Mouse (Mus musculus) lung, adult 2 months (tissue): Measurements from ENCODE around the gene Gpam. TPM values are rescaled to one million over a fixed set of nuclear protein-coding genes. Genes with fewer than 3 reads are reported as not detected.

Experiments
- DNase-seq: peaks from one replicate; pipeline ENCODE4 v3.0.0; 2022
- H3K4me1 ChIP-seq: fragments of 200-500 bp; 2 replicates; pipeline ENCODE4 v1.6.1; 2011; ENCODE audit warnings: low read length; ENCODE audit not compliant: control insufficient read depth, insufficient read depth
- H3K4me3 ChIP-seq: fragments of 200-500 bp; replicated peaks from 2 replicates; pipeline ENCODE3; 2011; ENCODE audit warnings: low read depth, mild to moderate bottlenecking, control low read depth, low read length; ENCODE audit errors: extremely low read depth
- CTCF ChIP-seq: fragments of 200-500 bp; IDR thresholded peaks from 2 replicates; pipeline ENCODE4 v1.5.1; 2011; ENCODE audit warnings: mild to moderate bottlenecking, low read length, control low read depth; ENCODE audit not compliant: insufficient read depth
- POLR2A ChIP-seq: fragments of 200-500 bp; IDR thresholded peaks from 2 replicates; pipeline ENCODE4 v1.6.1; 2011; ENCODE audit warnings: low read depth, mild to moderate bottlenecking, control low read depth, low read length, borderline replicate concordance; ENCODE audit errors: extremely low read depth
- WGBS: fragments of 180-500 bp; shearing (Covaris S2); methylation state at CpG from one replicate; pipeline ENCODE4 v1.1.7; 2018; 5-methylcytosine and 5-hydroxymethylcytosine counted together
- polyA plus RNA-seq: library from polyadenylated mRNA; depleted of rRNA; stranded (reverse); fragments of >200 nt; gene quantifications from 2 replicates; pipeline ENCODE4 v1.2.3, GENCODE M21; 2012

Gene Gpam
- polyA plus RNA-seq, 1 experiment = 70.8 TPM

GRCm38 (mm10) chr19:55073004-55073403 lies 54.0 kb downstream of the Gpam start:
- TF ChIP-seq POLR2A (no peak), CTCF (no peak)
- WGBS = 82% methylated on average over 3 of the region's 3 CpGs
- DNase-seq = no peak
- no peaks in the 10 kb centered on the region for H3K4me1 ChIP-seq
- H3K4me3 ChIP-seq = no peak overlapping the region

- DNase-seq = no peak
- TF ChIP-seq POLR2A (no peak), CTCF (no peak)
- 91% methylated on average over 8 of the region's 8 CpGs for WGBS
- no peaks in the 10 kb centered on the region for H3K4me1 ChIP-seq
- no peak overlapping the region for H3K4me3 ChIP-seq
Measured at GRCm38 (mm10) chr19:55069054-55069453, 58.0 kb downstream of the Gpam start.

DNA sequence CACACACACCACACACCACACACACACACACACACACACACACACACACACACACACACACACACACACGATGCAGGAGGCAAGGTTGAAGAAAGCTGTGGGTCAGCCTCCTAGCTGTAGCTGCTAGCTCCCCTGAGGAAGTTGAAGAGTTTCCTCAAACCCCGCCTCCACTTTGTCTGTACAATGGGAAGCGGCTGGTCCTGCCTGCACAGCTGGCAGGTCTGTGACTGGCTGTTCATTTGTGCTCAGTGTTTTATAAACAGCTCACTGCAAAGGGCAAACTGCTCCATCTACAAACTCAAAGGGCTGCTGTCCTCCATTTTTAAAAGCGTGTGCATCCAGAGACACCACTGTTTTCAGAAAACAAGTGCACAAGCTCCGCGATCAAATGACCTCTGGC lies 63.8 kb downstream of the Gpam start:
- TF ChIP-seq POLR2A (no peak), CTCF (no peak)
- H3K4me3 ChIP-seq = no peak overlapping the region
- WGBS = 12% methylated on average over 6 of the region's 6 CpGs
- DNase-seq = no peak
- H3K4me1 ChIP-seq = peaks cover 10% of the 10 kb centered on the region

- DNase-seq = no peak
- H3K4me1 ChIP-seq = peaks cover 10% of the 10 kb centered on the region
- no peak for TF ChIP-seq CTCF
- TF ChIP-seq POLR2A = no peak
- H3K4me3 ChIP-seq = no peak overlapping the region
- WGBS = 71% methylated on average over 8 of the region's 8 CpGs
Measured at GRCm38 (mm10) chr19:55062501-55062900, 64.5 kb downstream of the Gpam start.

DNA sequence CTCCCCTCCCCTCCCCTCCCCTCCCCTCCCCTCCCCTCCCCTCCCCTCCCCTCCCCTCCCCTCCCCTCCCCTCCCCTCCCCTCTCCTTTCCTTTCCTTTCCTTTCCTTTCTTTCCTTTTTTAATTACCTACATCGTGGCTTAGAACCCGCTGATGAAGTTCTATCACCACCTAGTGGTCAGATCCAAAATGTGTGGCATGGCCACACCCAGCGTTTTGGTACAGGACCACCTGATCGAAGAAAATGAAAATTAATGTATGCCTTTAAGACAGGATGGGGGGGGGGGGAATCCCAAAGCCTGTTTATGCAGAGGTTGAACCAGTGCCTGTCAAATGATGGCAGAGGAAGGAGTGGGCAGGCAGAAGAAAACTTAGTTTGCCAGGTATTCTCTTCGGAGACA lies 65.1 kb downstream of the Gpam start:
- Histone ChIP-seq H3K4me1 (peaks cover 10% of the 10 kb centered on the region), H3K4me3 (no peak overlapping the region)
- 17% methylated on average over 5 of the region's 5 CpGs for WGBS
- DNase-seq = no peak
- peak; percentile 37; the same call in 1 of the 2 replicates for TF ChIP-seq CTCF
- TF ChIP-seq POLR2A = no peak

DNA sequence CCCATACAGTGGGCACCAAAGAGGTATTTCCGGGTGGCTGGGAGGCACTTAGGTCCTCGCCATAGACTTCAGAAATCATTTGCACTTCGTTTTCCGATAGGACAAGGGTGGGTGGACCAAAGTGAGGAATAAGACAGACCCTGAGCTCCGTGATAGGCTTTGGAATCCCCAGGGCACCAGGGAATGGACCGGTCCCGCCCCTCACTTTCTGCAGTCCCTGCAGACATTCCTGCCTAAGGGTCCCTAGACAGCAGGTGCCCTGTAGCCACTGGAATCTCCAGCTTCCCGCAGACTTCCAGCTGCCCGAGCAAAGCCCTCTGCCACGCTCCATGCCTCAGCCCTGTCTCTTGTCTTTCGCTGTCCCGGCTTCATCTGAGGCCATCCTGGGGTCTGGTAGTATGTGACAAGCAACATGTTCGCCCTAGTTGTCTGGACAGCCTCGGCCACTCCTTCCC lies 65.6 kb downstream of the Gpam start:
- TF ChIP-seq CTCF = no peak
- no peak for TF ChIP-seq POLR2A
- no peak for DNase-seq
- 8% methylated on average over 14 of the region's 14 CpGs for WGBS
- Histone ChIP-seq H3K4me3 (no peak overlapping the region), H3K4me1 (peaks cover 10% of the 10 kb centered on the region)

- Histone ChIP-seq H3K4me3 (no peak overlapping the region), H3K4me1 (peaks cover 10% of the 10 kb centered on the region)
- peak; percentile 83 for TF ChIP-seq CTCF
- TF ChIP-seq POLR2A = no peak
- 4% methylated on average over 7 of the region's 7 CpGs for WGBS
- peak; percentile 59 for DNase-seq
Measured at GRCm38 (mm10) chr19:55060964-55061363, 66.1 kb downstream of the Gpam start.

DNA sequence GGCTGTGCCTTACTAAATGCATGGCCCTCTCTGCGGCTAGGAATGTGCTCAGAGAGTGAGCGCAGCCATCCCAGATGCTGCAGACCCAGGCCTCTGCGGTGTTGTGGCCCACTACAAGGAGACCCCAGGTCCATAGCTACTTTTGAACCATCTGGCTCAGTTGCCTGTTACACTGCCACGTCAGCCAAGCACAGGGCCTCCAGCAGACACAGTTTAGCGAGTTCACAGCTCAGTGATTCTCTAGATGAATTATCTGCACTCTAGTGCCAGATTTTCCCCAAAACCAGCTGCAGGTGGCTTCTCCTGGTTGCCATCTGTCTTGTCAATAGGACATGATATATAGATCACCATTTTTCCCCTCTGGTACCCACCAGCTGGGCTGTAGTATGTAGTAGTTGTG lies 69.6 kb downstream of the Gpam start:
- TF ChIP-seq CTCF (no peak), POLR2A (no peak)
- Histone ChIP-seq H3K4me3 (no peak overlapping the region), H3K4me1 (peaks cover 7% of the 10 kb centered on the region)
- no peak for DNase-seq
- WGBS = 77% methylated on average over 5 of the region's 5 CpGs

GRCm38 (mm10) chr19:55055634-55056269 lies 71.3 kb downstream of the Gpam start:
- 86% methylated on average over 10 of the region's 10 CpGs for WGBS
- no peak overlapping the region for H3K4me3 ChIP-seq
- no peak for TF ChIP-seq POLR2A
- TF ChIP-seq CTCF = no peak
- DNase-seq = no peak
- no peaks in the 10 kb centered on the region for H3K4me1 ChIP-seq

DNA sequence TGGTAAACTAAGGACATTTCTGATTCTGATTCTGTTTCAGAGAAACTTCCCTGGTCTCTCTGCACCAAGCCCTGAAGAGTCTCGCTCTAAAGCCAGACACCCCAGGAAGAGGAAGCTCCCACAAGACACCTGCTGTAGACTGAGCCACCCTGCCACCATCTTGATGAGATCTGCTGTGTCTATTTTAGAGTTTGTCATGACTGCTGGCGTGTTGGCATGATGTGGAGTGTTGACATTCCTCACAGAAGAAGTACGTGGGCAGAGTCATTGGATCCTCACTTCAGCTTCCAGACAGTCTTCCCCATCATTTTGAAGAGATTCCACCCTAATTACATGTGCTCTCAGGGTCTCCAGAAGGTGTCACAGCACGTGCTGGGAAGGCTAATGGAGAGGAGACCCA lies 73.9 kb downstream of the Gpam start:
- no peak for TF ChIP-seq POLR2A
- TF ChIP-seq CTCF = no peak
- no peak overlapping the region for H3K4me3 ChIP-seq
- WGBS = 45% methylated on average over 4 of the region's 4 CpGs
- no peak for DNase-seq
- no peaks in the 10 kb centered on the region for H3K4me1 ChIP-seq
